Mouse (Mus musculus): ENCODE measurements around the gene Ephb4. TPM values are rescaled to one million over a fixed set of nuclear protein-coding genes. Genes with fewer than 3 reads are reported as not detected.

Ephb4 gene
- polyA plus RNA-seq, 1 experiment from 2014 or later, result 5.7 TPM

DNA sequence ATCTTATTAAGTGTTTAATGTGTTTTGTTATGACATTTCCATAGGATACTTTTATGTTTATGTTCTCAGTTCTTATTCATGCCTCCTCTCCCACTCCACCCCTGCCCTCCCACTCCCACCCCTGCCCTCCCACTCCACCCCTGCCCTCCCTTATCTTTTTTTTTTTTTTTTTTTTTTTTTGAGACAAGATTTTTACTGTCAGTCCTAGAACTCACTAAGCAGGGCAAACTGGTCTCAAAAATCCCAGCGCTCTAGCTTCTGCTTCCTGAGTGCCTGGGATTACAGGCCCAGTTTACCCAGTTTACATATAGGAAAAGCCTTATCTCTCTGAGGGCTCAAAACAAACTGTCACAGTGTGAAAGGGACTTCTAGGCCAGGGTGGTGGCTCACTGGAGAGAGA, 3.5 kb upstream of the Ephb4 start:
- Histone ChIP-seq H3K27me3 (ENCODE audit: insufficient read depth, low read length) (peaks cover 36% of the 10 kb centered on the region), H3K36me3 (replicated peaks; ENCODE audit: insufficient read depth, low read length) (no peaks in the 10 kb centered on the region), H3K9ac (replicated peaks) (no peak overlapping the region), H3K4me1 (ENCODE audit: insufficient read depth) (peaks cover 10% of the 10 kb centered on the region; the same call in 1 of the 2 replicates), H3K4me3 (ENCODE audit: low read depth, low read length) (no peak overlapping the region), H3K27ac (ENCODE audit: low read depth) (peak overlapping the region; percentile 85), H3K9me3 (ENCODE audit: low read length) (no peaks in the 10 kb centered on the region), H3K4me2 (ENCODE audit: low read depth, low read length) (0 out of 2 replicates have a peak overlapping the region, but pooled peaks have one; percentile 22)
- 78% methylated on average over 1 of the region's 1 CpGs for WGBS (ENCODE audit: insufficient replicate concordance)
- TF ChIP-seq EP300 (IDR thresholded peaks at IDR 0.05; ENCODE audit: low read depth) (no peak), CTCF (IDR thresholded peaks at IDR 0.05; ENCODE audit: low read depth) (no peak)
- ATAC-seq (no peak), DNase-seq (no peak)

- DNase-seq, result no peak
- H3K9ac ChIP-seq (replicated peaks), result no peak overlapping the region
- H3K27ac ChIP-seq (ENCODE audit: low read depth), result peak overlapping the region; percentile 85
- H3K4me3 ChIP-seq (ENCODE audit: low read depth, low read length), result no peak overlapping the region
- no peak for ATAC-seq
- H3K4me1 ChIP-seq (ENCODE audit: insufficient read depth), result peaks cover 10% of the 10 kb centered on the region; the same call in 1 of the 2 replicates
- WGBS (ENCODE audit: insufficient replicate concordance), result 54% methylated on average over 4 of the region's 4 CpGs
- H3K36me3 ChIP-seq (replicated peaks; ENCODE audit: insufficient read depth, low read length), result no peaks in the 10 kb centered on the region
- no peak overlapping the region for H3K4me2 ChIP-seq (ENCODE audit: low read depth, low read length)
- peaks cover 37% of the 10 kb centered on the region for H3K27me3 ChIP-seq (ENCODE audit: insufficient read depth, low read length)
- H3K9me3 ChIP-seq (ENCODE audit: low read length), result no peaks in the 10 kb centered on the region
- TF ChIP-seq EP300 (IDR thresholded peaks at IDR 0.05; ENCODE audit: low read depth) (no peak), CTCF (IDR thresholded peaks at IDR 0.05; ENCODE audit: low read depth) (no peak)
Observed at GRCm38 (mm10) chr5:137346983-137347382, 2.9 kb upstream of the Ephb4 start.

DNA sequence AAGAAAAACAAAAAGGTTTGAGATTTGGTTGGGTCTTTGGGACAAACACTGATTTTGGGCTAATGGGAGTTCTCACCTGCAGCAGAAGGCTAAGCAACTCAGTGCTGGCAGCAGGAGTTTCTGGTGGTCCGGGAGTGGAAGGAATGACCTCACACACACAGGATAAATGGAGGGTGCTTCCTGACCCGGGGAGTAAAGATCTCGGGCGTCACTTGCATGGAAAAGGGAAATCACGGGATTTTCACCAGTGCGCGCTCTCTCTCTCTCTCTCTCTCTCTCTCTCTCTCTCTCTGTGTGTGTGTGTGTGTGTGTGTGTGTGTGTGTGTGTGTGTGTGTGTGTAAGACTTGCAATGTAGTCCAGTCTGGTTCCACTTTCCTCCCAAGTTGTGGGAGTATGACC, 2.1 kb upstream of the Ephb4 start:
- 22% methylated on average over 7 of the region's 7 CpGs for WGBS (ENCODE audit: insufficient replicate concordance)
- Histone ChIP-seq H3K4me1 (ENCODE audit: insufficient read depth) (peaks cover 16% of the 10 kb centered on the region), H3K27me3 (ENCODE audit: insufficient read depth, low read length) (peaks cover 37% of the 10 kb centered on the region), H3K27ac (ENCODE audit: low read depth) (peak overlapping the region; percentile 85), H3K9me3 (ENCODE audit: low read length) (no peaks in the 10 kb centered on the region), H3K9ac (replicated peaks) (no peak overlapping the region), H3K4me2 (ENCODE audit: low read depth, low read length) (peak overlapping the region; percentile 74), H3K4me3 (ENCODE audit: low read depth, low read length) (no peak overlapping the region), H3K36me3 (replicated peaks; ENCODE audit: insufficient read depth, low read length) (no peaks in the 10 kb centered on the region)
- no peak for ATAC-seq
- TF ChIP-seq CTCF (IDR thresholded peaks at IDR 0.05; ENCODE audit: low read depth) (no peak), EP300 (IDR thresholded peaks at IDR 0.05; ENCODE audit: low read depth) (no peak)
- no peak for DNase-seq

DNA sequence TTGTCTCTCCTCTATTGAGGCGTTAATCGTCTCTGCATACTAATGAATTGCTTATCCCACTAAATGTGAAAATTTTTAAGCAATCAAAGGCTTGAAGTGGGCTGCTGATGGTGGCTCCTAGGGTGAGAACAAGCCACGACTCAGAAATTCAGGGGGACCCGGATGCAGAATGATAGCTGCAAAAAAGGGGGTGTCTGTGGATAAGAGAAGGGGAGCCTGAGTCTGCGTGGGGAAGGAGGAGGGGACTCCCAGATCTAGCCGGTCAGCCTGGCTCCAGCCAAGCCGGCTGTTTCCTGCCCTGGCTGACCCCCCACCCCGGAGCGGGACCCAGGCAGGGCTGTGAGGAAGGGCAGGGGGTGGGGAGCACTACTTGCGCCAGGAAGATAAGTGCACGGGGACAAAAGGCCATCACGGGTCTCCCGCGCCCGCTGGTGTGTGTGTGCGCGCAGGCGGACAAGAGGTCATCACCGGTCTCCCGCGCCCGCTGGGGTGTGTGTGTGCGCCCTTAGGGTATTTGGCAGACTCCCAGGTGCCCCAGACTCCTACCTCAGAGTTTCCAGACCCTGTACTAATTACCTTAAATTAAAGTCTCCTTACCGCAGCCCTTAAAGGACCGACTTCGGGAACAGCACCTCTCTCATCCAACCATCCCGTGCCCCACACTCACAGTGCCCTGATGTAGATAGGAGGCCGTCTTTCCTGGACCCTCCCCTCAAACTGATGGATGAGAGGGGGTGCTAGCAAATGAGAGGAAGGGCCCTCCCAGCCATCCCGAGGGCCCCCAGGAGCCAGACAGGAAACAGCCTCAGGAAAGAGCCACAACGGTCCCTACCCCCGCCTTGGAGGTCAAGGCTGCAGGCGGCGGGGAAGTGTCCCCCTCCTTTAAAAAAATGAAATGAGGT, 1.2 kb upstream of the Ephb4 start:
- 0 out of 2 replicates have a peak, but pooled peaks have one; percentile 7 for ATAC-seq
- Histone ChIP-seq H3K27ac (ENCODE audit: low read depth) (peak overlapping the region; percentile 85), H3K36me3 (replicated peaks; ENCODE audit: insufficient read depth, low read length) (no peaks in the 10 kb centered on the region), H3K9ac (replicated peaks) (peak overlapping the region; percentile 38), H3K27me3 (ENCODE audit: insufficient read depth, low read length) (peaks cover 37% of the 10 kb centered on the region), H3K4me1 (ENCODE audit: insufficient read depth) (peaks cover 16% of the 10 kb centered on the region), H3K4me2 (ENCODE audit: low read depth, low read length) (peak overlapping the region; percentile 74), H3K4me3 (ENCODE audit: low read depth, low read length) (peak overlapping the region; percentile 59), H3K9me3 (ENCODE audit: low read length) (no peaks in the 10 kb centered on the region)
- peak; percentile 71 for DNase-seq
- 3% methylated on average over 33 of the region's 33 CpGs for WGBS (ENCODE audit: insufficient replicate concordance)
- no peak for TF ChIP-seq CTCF (IDR thresholded peaks at IDR 0.05; ENCODE audit: low read depth)
- peak; percentile 35; the same call in 1 of the 2 replicates for TF ChIP-seq EP300 (IDR thresholded peaks at IDR 0.05; ENCODE audit: low read depth)

- no peaks in the 10 kb centered on the region for H3K9me3 ChIP-seq (ENCODE audit: low read length)
- peaks cover 3% of the 10 kb centered on the region; the same call in 1 of the 2 replicates for H3K36me3 ChIP-seq (replicated peaks; ENCODE audit: insufficient read depth, low read length)
- H3K4me2 ChIP-seq (ENCODE audit: low read depth, low read length), result peak overlapping the region; percentile 74
- peak; percentile 17 for ATAC-seq
- WGBS (ENCODE audit: insufficient replicate concordance), result 3% methylated on average over 52 of the region's 55 CpGs
- H3K9ac ChIP-seq (replicated peaks), result peak overlapping the region; percentile 74
- H3K27me3 ChIP-seq (ENCODE audit: insufficient read depth, low read length), result peaks cover 37% of the 10 kb centered on the region
- no peak for TF ChIP-seq EP300 (IDR thresholded peaks at IDR 0.05; ENCODE audit: low read depth)
- no peak for TF ChIP-seq CTCF (IDR thresholded peaks at IDR 0.05; ENCODE audit: low read depth)
- H3K4me1 ChIP-seq (ENCODE audit: insufficient read depth), result peaks cover 13% of the 10 kb centered on the region
- DNase-seq, result peak; percentile 36
- peak overlapping the region; percentile 59 for H3K4me3 ChIP-seq (ENCODE audit: low read depth, low read length)
- H3K27ac ChIP-seq (ENCODE audit: low read depth), result peak overlapping the region; percentile 87
Observed at GRCm38 (mm10) chr5:137350205-137351057, 522 bp downstream of the Ephb4 start.

GRCm38 (mm10) chr5:137351058-137351380, 1.1 kb downstream of the Ephb4 start:
- Histone ChIP-seq H3K27ac (ENCODE audit: low read depth) (0 out of 2 replicates have a peak overlapping the region, but pooled peaks have one; percentile 40), H3K4me3 (ENCODE audit: low read depth, low read length) (peak overlapping the region; percentile 59), H3K36me3 (replicated peaks; ENCODE audit: insufficient read depth, low read length) (peaks cover 3% of the 10 kb centered on the region; the same call in 1 of the 2 replicates), H3K9ac (replicated peaks) (peak overlapping the region; percentile 74), H3K9me3 (ENCODE audit: low read length) (no peaks in the 10 kb centered on the region), H3K27me3 (ENCODE audit: insufficient read depth, low read length) (peaks cover 37% of the 10 kb centered on the region), H3K4me2 (ENCODE audit: low read depth, low read length) (peak overlapping the region; percentile 74), H3K4me1 (ENCODE audit: insufficient read depth) (peaks cover 13% of the 10 kb centered on the region)
- TF ChIP-seq EP300 (IDR thresholded peaks at IDR 0.05; ENCODE audit: low read depth) (no peak), CTCF (IDR thresholded peaks at IDR 0.05; ENCODE audit: low read depth) (no peak)
- WGBS (ENCODE audit: insufficient replicate concordance), result 19% methylated on average over 8 of the region's 8 CpGs
- ATAC-seq (no peak), DNase-seq (no peak)

Data from liver, postnatal 0 days (tissue).